Mouse (Mus musculus) neural tube, embryonic 13.5 days (tissue): ENCODE data around the gene C2cd4b. TPM values are rescaled to one million over a fixed set of nuclear protein-coding genes. Genes with fewer than 3 reads are reported as not detected.

Source experiments
- ATAC-seq: fragments of 200-750 bp; cut with Nextera tagmentation; 2 replicates; pipeline ENCODE4 v1.8.0; 2017; ENCODE audit warnings: low read depth, mild to moderate bottlenecking, moderate TSS enrichment, moderate library complexity
- H3K27ac ChIP-seq: fragments of 300-500 bp; sonication (generic); replicated peaks from 2 replicates; pipeline ENCODE4 v1.5.1; 2015; ENCODE audit warnings: moderate library complexity, mild to moderate bottlenecking, inconsistent platforms
- H3K27me3 ChIP-seq: fragments of 300-500 bp; sonication (generic); 2 replicates; pipeline ENCODE4 v1.6.1; 2015; ENCODE audit warnings: mild to moderate bottlenecking, inconsistent platforms
- H3K36me3 ChIP-seq: fragments of 300-500 bp; sonication (generic); 2 replicates; pipeline ENCODE4 v1.6.1; 2015; ENCODE audit warnings: mild to moderate bottlenecking, inconsistent platforms
- H3K4me1 ChIP-seq: fragments of 300-500 bp; sonication (generic); replicated peaks from 2 replicates; pipeline ENCODE4 v1.6.1; 2015; ENCODE audit warnings: inconsistent platforms
- H3K4me2 ChIP-seq: fragments of 300-500 bp; sonication (generic); 2 replicates; pipeline ENCODE4 v1.6.1; 2015; ENCODE audit warnings: inconsistent platforms, mild to moderate bottlenecking, moderate library complexity
- H3K4me3 ChIP-seq: fragments of 300-500 bp; sonication (generic); 2 replicates; pipeline ENCODE4 v1.5.1; 2015; ENCODE audit warnings: mild to moderate bottlenecking, inconsistent platforms
- H3K9ac ChIP-seq: fragments of 300-500 bp; sonication (generic); 2 replicates; pipeline ENCODE4 v1.6.1; 2015; ENCODE audit warnings: moderate library complexity, mild to moderate bottlenecking, inconsistent platforms
- H3K9me3 ChIP-seq: fragments of 300-500 bp; sonication (generic); 2 replicates; pipeline ENCODE4 v1.6.1; 2016; ENCODE audit warnings: inconsistent platforms
- WGBS: fragments of 180-500 bp; shearing (Covaris S2); methylation state at CpG from one replicate; pipeline ENCODE4 v1.1.7; 2015; 5-methylcytosine and 5-hydroxymethylcytosine counted together
- polyA plus RNA-seq: library from polyadenylated mRNA; unstranded; fragments of >200 nt; fragmentation: Nextera tagmentation; extraction: Ambion mirVana; gene quantifications from 2 replicates; pipeline ENCODE4 v1.2.1, GENCODE M21; 2015

Gene C2cd4b
- polyA plus RNA-seq, 1 experiment from 2014 or later, result 0.53 TPM

GRCm38 (mm10) chr9:67783464-67783863, 24.2 kb downstream of the C2cd4b start:
- Histone ChIP-seq H3K36me3 (no peaks in the 10 kb centered on the region), H3K27me3 (no peaks in the 10 kb centered on the region), H3K9ac (no peak overlapping the region), H3K9me3 (0 out of 2 replicates have a peak, but pooled peaks cover 4% of the 10 kb centered on the region), H3K4me1 (peaks cover 4% of the 10 kb centered on the region), H3K4me2 (no peak overlapping the region), H3K27ac (no peak overlapping the region), H3K4me3 (no peak overlapping the region)
- no peak for ATAC-seq
- 79% methylated on average over 3 of the region's 3 CpGs for WGBS

DNA sequence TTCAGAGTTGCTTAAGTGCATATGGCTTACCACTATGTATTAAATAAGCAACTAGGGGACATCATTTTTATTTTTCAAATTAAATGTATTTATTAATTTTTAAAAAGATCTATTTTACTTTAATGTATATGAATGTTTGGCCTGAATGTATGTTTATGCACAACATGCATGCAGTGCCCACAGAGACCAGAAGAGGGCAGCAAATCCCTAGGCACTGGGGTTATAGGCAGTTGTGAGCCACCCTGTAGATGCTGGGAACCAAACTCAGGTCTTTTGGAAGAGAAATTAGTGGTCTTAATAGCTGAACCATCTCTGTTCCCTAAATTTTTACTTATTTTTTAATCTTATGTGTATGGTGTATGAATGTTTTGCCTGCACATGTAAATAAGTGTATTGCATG, 24.7 kb downstream of the C2cd4b start:
- H3K4me1 ChIP-seq, result no peaks in the 10 kb centered on the region
- H3K27me3 ChIP-seq, result no peaks in the 10 kb centered on the region
- no peak overlapping the region for H3K4me3 ChIP-seq
- ATAC-seq, result no peak
- H3K36me3 ChIP-seq, result no peaks in the 10 kb centered on the region
- H3K9ac ChIP-seq, result no peak overlapping the region
- 0 out of 2 replicates have a peak, but pooled peaks cover 4% of the 10 kb centered on the region for H3K9me3 ChIP-seq
- H3K4me2 ChIP-seq, result no peak overlapping the region
- no peak overlapping the region for H3K27ac ChIP-seq

GRCm38 (mm10) chr9:67786311-67786710, 27.1 kb downstream of the C2cd4b start:
- H3K27ac ChIP-seq, result no peak overlapping the region
- H3K27me3 ChIP-seq, result no peaks in the 10 kb centered on the region
- 85% methylated on average over 7 of the region's 7 CpGs for WGBS
- ATAC-seq, result no peak
- no peaks in the 10 kb centered on the region for H3K36me3 ChIP-seq
- H3K4me3 ChIP-seq, result no peak overlapping the region
- H3K4me2 ChIP-seq, result no peak overlapping the region
- no peaks in the 10 kb centered on the region for H3K4me1 ChIP-seq
- H3K9me3 ChIP-seq, result 0 out of 2 replicates have a peak, but pooled peaks cover 4% of the 10 kb centered on the region
- H3K9ac ChIP-seq, result no peak overlapping the region

- H3K4me3 ChIP-seq, result no peak overlapping the region
- H3K36me3 ChIP-seq, result no peaks in the 10 kb centered on the region
- WGBS, result 62% methylated on average over 6 of the region's 6 CpGs
- ATAC-seq, result no peak
- no peaks in the 10 kb centered on the region for H3K4me1 ChIP-seq
- no peak overlapping the region for H3K27ac ChIP-seq
- H3K9ac ChIP-seq, result no peak overlapping the region
- H3K9me3 ChIP-seq, result 0 out of 2 replicates have a peak, but pooled peaks cover 4% of the 10 kb centered on the region
- H3K4me2 ChIP-seq, result no peak overlapping the region
- no peaks in the 10 kb centered on the region for H3K27me3 ChIP-seq
These were observed 28.4 kb downstream of the C2cd4b start for GRCm38 (mm10) chr9:67787671-67788070.

GRCm38 (mm10) chr9:67792405-67792804, 33.2 kb downstream of the C2cd4b start:
- Histone ChIP-seq H3K4me1 (peaks cover 30% of the 10 kb centered on the region), H3K4me2 (no peak overlapping the region), H3K9ac (no peak overlapping the region), H3K36me3 (no peaks in the 10 kb centered on the region), H3K9me3 (no peaks in the 10 kb centered on the region), H3K27me3 (no peaks in the 10 kb centered on the region), H3K4me3 (no peak overlapping the region), H3K27ac (no peak overlapping the region)
- WGBS, result 60% methylated on average over 5 of the region's 5 CpGs
- ATAC-seq, result no peak

GRCm38 (mm10) chr9:67793501-67793900, 34.3 kb downstream of the C2cd4b start:
- no peaks in the 10 kb centered on the region for H3K27me3 ChIP-seq
- no peak overlapping the region for H3K9ac ChIP-seq
- no peak overlapping the region for H3K4me2 ChIP-seq
- no peaks in the 10 kb centered on the region for H3K9me3 ChIP-seq
- no peak overlapping the region for H3K4me3 ChIP-seq
- 86% methylated on average over 6 of the region's 6 CpGs for WGBS
- no peak overlapping the region for H3K27ac ChIP-seq
- ATAC-seq, result no peak
- no peaks in the 10 kb centered on the region for H3K36me3 ChIP-seq
- H3K4me1 ChIP-seq, result peaks cover 30% of the 10 kb centered on the region

DNA sequence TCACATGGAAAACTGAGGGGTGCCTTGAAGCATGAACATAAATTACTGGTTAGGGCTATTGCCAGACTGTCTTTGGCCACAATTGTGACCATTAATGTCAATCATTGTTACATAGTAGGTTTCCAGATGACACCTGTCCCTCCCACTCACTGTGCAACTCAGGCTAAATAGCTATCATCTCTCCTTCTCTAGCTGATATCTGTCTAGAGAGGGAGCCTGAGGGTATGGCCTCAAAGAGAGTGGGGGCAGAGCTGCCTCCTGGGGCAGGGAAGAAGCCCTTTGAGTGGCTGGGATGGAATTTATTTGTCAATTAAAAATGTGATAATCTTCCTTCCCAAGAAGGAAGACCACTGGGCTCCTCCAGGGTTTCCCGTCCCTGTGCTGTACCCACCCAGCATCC, 35.0 kb downstream of the C2cd4b start:
- H3K4me2 ChIP-seq, result no peak overlapping the region
- no peak overlapping the region for H3K9ac ChIP-seq
- peak overlapping the region; percentile 86 for H3K27ac ChIP-seq
- peaks cover 37% of the 10 kb centered on the region for H3K4me1 ChIP-seq
- WGBS, result 38% methylated on average over 1 of the region's 1 CpGs
- no peak overlapping the region for H3K4me3 ChIP-seq
- no peaks in the 10 kb centered on the region for H3K36me3 ChIP-seq
- H3K9me3 ChIP-seq, result no peaks in the 10 kb centered on the region
- no peaks in the 10 kb centered on the region for H3K27me3 ChIP-seq
- ATAC-seq, result no peak

DNA sequence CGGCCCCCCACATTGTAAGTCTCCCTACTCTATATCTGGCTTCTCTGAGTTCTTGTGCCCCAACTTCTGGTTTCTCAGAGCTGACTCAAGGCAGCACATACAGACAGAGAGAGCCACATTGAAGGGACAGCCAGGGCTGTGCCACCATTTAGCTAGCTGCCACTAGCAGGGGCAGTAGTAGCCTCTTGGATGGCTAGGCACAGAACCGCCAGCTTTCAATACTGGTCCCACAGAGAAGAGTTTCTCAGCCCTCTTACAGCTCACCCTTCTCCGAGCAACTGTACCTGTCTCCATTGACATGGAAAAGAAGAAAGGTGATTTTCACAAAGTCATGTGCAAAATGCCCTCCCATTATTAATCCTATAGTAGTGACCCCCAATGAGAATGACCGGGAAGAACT, 35.4 kb downstream of the C2cd4b start:
- Histone ChIP-seq H3K4me2 (peak overlapping the region; percentile 49; the same call in 1 of the 2 replicates), H3K27ac (peak overlapping the region; percentile 86), H3K27me3 (no peaks in the 10 kb centered on the region), H3K36me3 (no peaks in the 10 kb centered on the region), H3K4me1 (peaks cover 41% of the 10 kb centered on the region), H3K9me3 (no peaks in the 10 kb centered on the region), H3K4me3 (no peak overlapping the region), H3K9ac (no peak overlapping the region)
- no peak for ATAC-seq
- 81% methylated on average over 4 of the region's 4 CpGs for WGBS

GRCm38 (mm10) chr9:67795205-67795675, 36.0 kb downstream of the C2cd4b start:
- Histone ChIP-seq H3K27me3 (no peaks in the 10 kb centered on the region), H3K9ac (peak overlapping the region; percentile 57; the same call in 1 of the 2 replicates), H3K4me1 (peaks cover 43% of the 10 kb centered on the region), H3K36me3 (no peaks in the 10 kb centered on the region), H3K9me3 (no peaks in the 10 kb centered on the region), H3K4me3 (peak overlapping the region; percentile 14), H3K4me2 (peak overlapping the region; percentile 49), H3K27ac (peak overlapping the region; percentile 86)
- peak; percentile 86 for ATAC-seq
- WGBS, result 13% methylated on average over 14 of the region's 14 CpGs

DNA sequence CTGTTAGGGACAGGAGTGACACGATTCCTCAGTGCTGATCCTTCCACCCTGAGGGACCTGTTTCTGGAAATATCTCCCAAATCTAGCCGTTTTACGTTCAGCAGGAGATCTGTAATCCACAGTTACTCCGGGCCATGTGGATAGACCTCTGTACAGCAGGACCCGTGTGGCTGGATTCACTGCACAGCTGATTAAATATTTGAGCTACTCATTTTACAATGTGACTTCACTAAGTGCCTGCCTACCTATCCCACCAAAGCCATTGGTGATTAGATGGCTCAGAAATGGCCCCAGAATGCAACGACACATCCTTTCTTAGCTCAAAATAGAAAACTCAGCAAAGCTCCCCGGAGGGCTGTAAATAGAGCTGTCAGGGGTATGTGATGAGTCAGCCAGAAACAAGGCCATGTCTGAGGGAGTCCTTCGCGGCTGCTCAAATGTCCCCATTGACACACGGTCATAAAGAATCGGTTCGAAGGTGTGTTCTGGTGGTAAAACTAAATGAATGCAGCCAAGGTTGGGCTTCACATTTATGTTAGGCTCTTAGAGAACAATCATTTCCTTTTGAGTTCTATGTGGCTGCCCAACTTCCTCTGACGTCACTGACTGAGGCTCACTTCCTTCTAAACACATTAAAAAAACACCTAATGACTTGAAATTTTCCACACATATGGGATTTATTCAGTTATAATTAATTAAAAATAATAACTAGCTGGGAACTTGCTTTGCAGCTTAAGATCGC, 40.0 kb downstream of the C2cd4b start:
- Histone ChIP-seq H3K4me3 (no peak overlapping the region), H3K4me2 (no peak overlapping the region), H3K36me3 (no peaks in the 10 kb centered on the region), H3K9ac (no peak overlapping the region), H3K4me1 (peaks cover 36% of the 10 kb centered on the region), H3K9me3 (no peaks in the 10 kb centered on the region), H3K27me3 (no peaks in the 10 kb centered on the region), H3K27ac (peak overlapping the region; percentile 39; the same call in 1 of the 2 replicates)
- 40% methylated on average over 14 of the region's 14 CpGs for WGBS
- no peak for ATAC-seq

- no peaks in the 10 kb centered on the region for H3K27me3 ChIP-seq
- WGBS, result 35% methylated on average over 6 of the region's 6 CpGs
- no peak for ATAC-seq
- no peaks in the 10 kb centered on the region for H3K9me3 ChIP-seq
- peaks cover 12% of the 10 kb centered on the region for H3K4me1 ChIP-seq
- H3K27ac ChIP-seq, result no peak overlapping the region
- no peaks in the 10 kb centered on the region for H3K36me3 ChIP-seq
- H3K4me2 ChIP-seq, result no peak overlapping the region
- H3K9ac ChIP-seq, result no peak overlapping the region
- no peak overlapping the region for H3K4me3 ChIP-seq
These were observed 43.0 kb downstream of the C2cd4b start for GRCm38 (mm10) chr9:67802241-67802640.

GRCm38 (mm10) chr9:67807000-67807399, 47.8 kb downstream of the C2cd4b start:
- no peak overlapping the region for H3K9ac ChIP-seq
- H3K9me3 ChIP-seq, result no peaks in the 10 kb centered on the region
- WGBS, result 76% methylated on average over 5 of the region's 5 CpGs
- no peaks in the 10 kb centered on the region for H3K4me1 ChIP-seq
- H3K4me2 ChIP-seq, result no peak overlapping the region
- no peak overlapping the region for H3K27ac ChIP-seq
- H3K27me3 ChIP-seq, result no peaks in the 10 kb centered on the region
- ATAC-seq, result no peak
- no peaks in the 10 kb centered on the region for H3K36me3 ChIP-seq
- no peak overlapping the region for H3K4me3 ChIP-seq

DNA sequence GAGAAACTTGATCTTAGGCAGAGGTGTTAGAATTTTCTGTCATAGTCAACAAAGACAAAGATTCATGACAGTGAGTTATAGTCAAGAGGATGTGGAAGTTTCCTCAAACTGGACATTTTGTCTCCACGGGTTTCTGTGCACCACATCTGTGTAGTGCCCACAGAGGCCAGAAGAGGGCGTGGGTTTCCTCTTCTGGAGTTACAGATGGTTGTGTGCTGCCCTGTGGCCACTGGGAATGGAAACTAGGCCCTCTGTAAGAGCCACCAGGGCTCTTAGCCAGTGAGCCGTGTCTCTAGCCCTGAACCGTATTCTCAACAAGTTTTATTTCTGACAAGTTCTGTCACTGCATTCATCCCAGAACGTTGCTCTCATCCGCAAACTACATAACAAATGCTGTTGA, 51.3 kb downstream of the C2cd4b start:
- ATAC-seq, result no peak
- Histone ChIP-seq H3K4me1 (no peaks in the 10 kb centered on the region), H3K27ac (no peak overlapping the region), H3K27me3 (no peaks in the 10 kb centered on the region), H3K9me3 (no peaks in the 10 kb centered on the region), H3K4me3 (no peak overlapping the region), H3K9ac (no peak overlapping the region), H3K4me2 (no peak overlapping the region), H3K36me3 (no peaks in the 10 kb centered on the region)
- WGBS, result 62% methylated on average over 6 of the region's 6 CpGs
